8 mouse cellular contexts compared by ENCODE assay signal in the genomic region with DNA sequence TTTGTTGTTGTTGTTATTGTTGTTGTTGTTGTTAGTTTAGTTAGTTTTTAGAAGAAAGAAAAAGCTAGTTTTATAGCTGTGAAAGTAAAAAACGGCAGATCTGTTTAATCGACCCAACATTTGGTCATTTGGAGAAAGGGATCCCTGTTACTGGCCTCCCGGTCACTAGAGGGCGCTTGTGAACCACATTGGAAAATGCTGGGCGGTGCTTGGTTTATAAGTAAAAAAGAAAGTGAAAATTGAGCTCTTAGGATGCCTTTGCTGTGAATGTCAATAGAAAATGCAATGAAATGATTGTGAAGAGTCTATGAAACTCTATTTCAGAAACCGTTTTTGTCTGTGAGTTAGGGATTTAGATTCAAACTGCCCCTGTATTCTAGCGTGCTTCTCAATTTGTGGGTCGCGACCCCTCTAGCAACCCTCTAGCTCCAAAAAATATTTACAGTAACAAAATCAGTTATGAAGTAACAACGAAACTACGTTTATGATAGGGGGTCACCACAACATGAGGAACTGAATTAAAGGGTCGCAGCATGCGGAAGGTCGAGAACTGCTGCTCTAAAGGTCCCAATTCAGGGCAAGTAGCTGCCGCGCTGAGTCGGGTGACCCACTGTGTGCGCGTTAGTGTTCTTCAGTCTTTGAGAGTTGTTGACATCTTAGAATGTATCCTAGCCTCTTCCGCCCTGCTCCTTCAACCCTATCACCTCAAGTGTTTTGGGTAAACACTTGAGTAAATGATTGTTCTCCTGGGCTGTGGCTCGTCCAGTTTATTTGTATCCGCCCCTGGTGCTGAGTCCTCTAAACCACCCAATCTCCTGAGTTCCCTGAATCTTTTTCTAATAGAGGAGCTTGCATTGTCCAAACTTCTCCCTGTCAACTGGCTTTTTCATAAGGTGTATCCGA. TPM values are rescaled to one million over a fixed set of nuclear protein-coding genes. Genes with fewer than 3 reads are reported as not detected.
A peak's percentile ranks its signal among the peaks of the same experiment; 100 is the strongest.
DNase-seq lines count a peak whose midpoint lies in the region; ATAC-seq lines count a peak whose summit lies in the region.

No protein-coding gene starts in this region.

- no peaks in the 10 kb centered on the region for H3K9me3 ChIP-seq in intestine, embryonic 15.5 days
- H3K9me3 ChIP-seq in limb, embryonic 10.5 days (replicated peaks), result no peaks in the 10 kb centered on the region
- no peaks in the 10 kb centered on the region for H3K9me3 ChIP-seq in midbrain, embryonic 11.5 days (ENCODE audit: control insufficient read depth, low read length)

- no peaks in the 10 kb centered on the region for H3K27me3 ChIP-seq in intestine, embryonic 15.5 days (replicated peaks)
- peaks cover 15% of the 10 kb centered on the region; the same call in 1 of the 2 replicates for H3K27me3 ChIP-seq in limb, embryonic 10.5 days (ENCODE audit: low read depth, poor library complexity, severe bottlenecking)
- H3K27me3 ChIP-seq in midbrain, embryonic 11.5 days (ENCODE audit: control insufficient read depth, insufficient read depth, low read length), result no peaks in the 10 kb centered on the region

- intact Hi-C loops in gastrocnemius, postnatal 14 days (cut with DNase I; ENCODE audit: low total_unique reads), result loop anchor here (5.0 to 10.0 kb wide), 2 partner anchors 486 to 658 kb away; no protein-coding TSS in a partner anchor

- H3K4me3 ChIP-seq in intestine, embryonic 15.5 days (replicated peaks), result peak overlapping the region; percentile 29
- H3K4me3 ChIP-seq in limb, embryonic 10.5 days, result peak overlapping the region; percentile 25
- H3K4me3 ChIP-seq in midbrain, embryonic 11.5 days (ENCODE audit: low read depth, low read length), result no peak overlapping the region

- DNase-seq in gastrocnemius, adult 18-20 months (ENCODE audit: low spot score), result peak; percentile 66
- no peak for DNase-seq in gastrocnemius, postnatal 25 days
- peak; percentile 63 to 75 for DNase-seq in cerebellum, postnatal 4 days (ENCODE audit: low spot score in 2 of 2)
- DNase-seq in gastrocnemius, postnatal 14 days, result peak; percentile 70
- DNase-seq in limb, embryonic 10.5 days (ENCODE audit: low spot score), result peak; percentile 79
- peak; percentile 98 for DNase-seq in midbrain, embryonic 11.5 days (ENCODE audit: low spot score, missing footprints)
- DNase-seq in skeletal muscle tissue, adult 2 months (ENCODE audit: low read depth, low spot score), result peak; percentile 31

- WGBS in intestine, embryonic 15.5 days, result 46% methylated on average over 23 of the region's 23 CpGs
- 57% methylated on average over 23 of the region's 23 CpGs for WGBS in limb, embryonic 10.5 days
- WGBS in midbrain, embryonic 11.5 days, result 58% methylated on average over 23 of the region's 23 CpGs

- no peaks in the 10 kb centered on the region for H3K36me3 ChIP-seq in intestine, embryonic 15.5 days
- H3K36me3 ChIP-seq in limb, embryonic 10.5 days, result no peaks in the 10 kb centered on the region
- no peaks in the 10 kb centered on the region for H3K36me3 ChIP-seq in midbrain, embryonic 11.5 days (ENCODE audit: control insufficient read depth, insufficient read depth, low read length)

- no peak overlapping the region for H3K9ac ChIP-seq in intestine, embryonic 15.5 days
- no peak overlapping the region for H3K9ac ChIP-seq in midbrain, embryonic 11.5 days (ENCODE audit: low read length)

- ATAC-seq in intestine, embryonic 15.5 days, result no peak
- ATAC-seq in midbrain, embryonic 11.5 days (ENCODE audit: low FRiP score), result no peak

- no peaks in the 10 kb centered on the region for H3K4me1 ChIP-seq in intestine, embryonic 15.5 days (replicated peaks)
- H3K4me1 ChIP-seq in limb, embryonic 10.5 days, result no peaks in the 10 kb centered on the region
- no peaks in the 10 kb centered on the region for H3K4me1 ChIP-seq in midbrain, embryonic 11.5 days (ENCODE audit: control insufficient read depth, insufficient read depth, low read length)

- peak overlapping the region; percentile 42 for H3K4me2 ChIP-seq in intestine, embryonic 15.5 days (replicated peaks)
- H3K4me2 ChIP-seq in midbrain, embryonic 11.5 days, result 0 out of 2 replicates have a peak overlapping the region, but pooled peaks have one; percentile 4

- no peak overlapping the region for H3K27ac ChIP-seq in intestine, embryonic 15.5 days
- no peak overlapping the region for H3K27ac ChIP-seq in limb, embryonic 10.5 days
- H3K27ac ChIP-seq in midbrain, embryonic 11.5 days (ENCODE audit: low read depth, low read length), result no peak overlapping the region

RNA-seq across cellular contexts. Expression of a gene that starts 8.0 kb away (rescaled TPM):
- 100 to 1,000 TPM in 1 of 2 experiments, 10 to 100 TPM in 1; 98.9 to 126 TPM for total RNA-seq in gastrocnemius, adult 18-20 months (2021)
- 100 to 1,000 TPM; 126 to 145 TPM for total RNA-seq in gastrocnemius, postnatal 25 days (2021)
- 10 to 100 TPM; 75.2 to 90.8 TPM for total RNA-seq in gastrocnemius, postnatal 14 days (2021)
- polyA plus RNA-seq in intestine, embryonic 15.5 days (2015; fragmentation: Nextera tagmentation; extraction: Ambion mirVana), result 42.4 and 53.6 TPM in 2 replicates
- polyA plus RNA-seq in limb, embryonic 10.5 days (2016; fragmentation: Nextera tagmentation; extraction: Ambion mirVana), result 22.9 and 28.9 TPM in 2 replicates
- polyA plus RNA-seq in midbrain, embryonic 11.5 days (2014; fragmentation: Nextera tagmentation; extraction: Ambion mirVana), result 83.1 and 89.8 TPM in 2 replicates
